Mouse (Mus musculus) small intestine, adult 2 months (tissue): ENCODE results near the gene Gm10392.

ENCODE experiments used
- CTCF ChIP-seq: fragments of 200-500 bp; IDR thresholded peaks from 2 replicates; pipeline ENCODE4 v1.5.1; 2012; ENCODE audit warnings: low read depth, mild to moderate bottlenecking, control low read depth, inconsistent platforms, low read length, moderate library complexity, mixed read lengths; ENCODE audit not compliant: insufficient replicate concordance, insufficient read length; ENCODE audit errors: extremely low read depth
- POLR2A ChIP-seq: fragments of 200-500 bp; IDR thresholded peaks from 2 replicates; pipeline ENCODE4 v1.6.1; 2012; ENCODE audit warnings: low read depth, mild to moderate bottlenecking, control low read depth, inconsistent platforms, low read length, moderate library complexity

DNA sequence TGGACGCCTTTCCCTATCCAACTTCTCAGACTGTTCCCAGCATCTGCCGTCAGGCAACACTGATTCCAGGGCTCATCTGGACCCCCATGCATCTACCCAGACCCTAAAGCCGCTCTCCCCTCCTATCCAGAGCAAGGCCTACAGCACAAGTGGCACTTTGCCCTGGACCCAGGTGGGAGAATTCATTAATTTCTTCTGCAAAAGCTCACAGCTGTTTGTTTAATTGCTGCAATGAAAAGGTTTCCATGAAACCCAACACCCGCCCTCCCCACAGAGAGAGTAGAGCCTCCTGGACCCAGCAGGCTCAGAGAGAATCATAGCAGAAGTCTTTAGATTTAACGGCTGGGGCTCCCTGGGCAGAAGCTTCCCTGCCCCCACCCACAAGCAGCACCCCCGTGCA is 33.8 kb downstream of the Gm10392 start:
- TF ChIP-seq CTCF (no peak), POLR2A (no peak)
